In genomic region chr2:3922739-3923138, GRCm38 (mm10) we compare ENCODE assay signal across 25 mouse cellular contexts.
A peak's percentile ranks its signal among the peaks of the same experiment; 100 is the strongest.
DNase-seq lines count a peak whose midpoint lies in the region; ATAC-seq lines count a peak whose summit lies in the region.
"Had no signal": no experiment of that assay in that cellular context is flagged by ENCODE, and none has a peak within 500 bp of the region (broad histone marks: within the 10 kb centered on the region; RNA-seq: fewer than 3 reads in every experiment).

No protein-coding gene starts in this region.

- H3K4me3 ChIP-seq in liver, embryonic 11.5 days (ENCODE audit: low read depth, low read length): no peak overlapping the region
- H3K4me3 ChIP-seq in forebrain, embryonic 15.5 days: no peak overlapping the region
- H3K4me3 ChIP-seq: embryonic facial prominence, embryonic 15.5 days; limb, embryonic 15.5 days; liver, embryonic 15.5 days; lung, embryonic 15.5 days had no signal

- peak; percentile 19 for DNase-seq in CD4-positive, CD25-positive, alpha-beta regulatory T cell, adult 2 months (ENCODE audit: low read depth, low spot score)
- DNase-seq in splenic B cell, adult 2 months (ENCODE audit: low read depth, low spot score): peak; percentile 3
- peak; percentile 43 to 67 for DNase-seq in thymus, postnatal 36 days
- no peak for DNase-seq in liver, embryonic 11.5 days (ENCODE audit: low spot score)
- DNase-seq in gastrocnemius, adult 18-20 months (ENCODE audit: low spot score): no peak
- DNase-seq: adrenal gland, postnatal 25 days; cerebellum, adult 8-10 months; cerebellum, postnatal 36 days; forebrain, postnatal 0 days; gastrocnemius, postnatal 36 days; heart, postnatal 36 days; kidney, adult 18-20 months; kidney, postnatal 10 days; left cerebral cortex, postnatal 4 days had no signal

- no peak for ATAC-seq in CD4-positive, CD25-positive, alpha-beta regulatory T cell, adult 4 months
- ATAC-seq in common myeloid progenitor, adult 5-6 weeks (replicated peaks; ENCODE audit: low read depth, poor library complexity, severe bottlenecking): peak; percentile 83
- no peak for ATAC-seq in liver, embryonic 11.5 days (replicated peaks; ENCODE audit: low FRiP score)
- ATAC-seq in forebrain, embryonic 15.5 days (replicated peaks): no peak
- ATAC-seq: forebrain, postnatal 0 days; inflammation-experienced regulatory T-cells, adult 6 months had no signal

- 83% methylated on average over 4 of the region's 4 CpGs for WGBS in liver, embryonic 11.5 days
- 87% methylated on average over 4 of the region's 4 CpGs for WGBS in forebrain, embryonic 15.5 days

- H3K27ac ChIP-seq in liver, embryonic 11.5 days (ENCODE audit: low read depth, low read length): no peak overlapping the region
- H3K27ac ChIP-seq in forebrain, embryonic 15.5 days (replicated peaks): no peak overlapping the region
- H3K27ac ChIP-seq: embryonic facial prominence, embryonic 15.5 days; hindbrain, embryonic 14.5 days; limb, embryonic 15.5 days; liver, embryonic 15.5 days; lung, embryonic 15.5 days; macrophage had no signal

- H3K4me1 ChIP-seq in liver, embryonic 11.5 days (replicated peaks; ENCODE audit: control insufficient read depth, insufficient read depth, low read length): no peaks in the 10 kb centered on the region
- no peaks in the 10 kb centered on the region for H3K4me1 ChIP-seq in forebrain, embryonic 15.5 days
- H3K4me1 ChIP-seq: embryonic facial prominence, embryonic 15.5 days; limb, embryonic 15.5 days; liver, embryonic 15.5 days; lung, embryonic 15.5 days had no signal

- H3K27me3 ChIP-seq in splenic B cell, adult 2 months (ENCODE audit: control insufficient read depth, insufficient read depth, low read length, poor library complexity, severe bottlenecking): no peaks in the 10 kb centered on the region
- no peaks in the 10 kb centered on the region for H3K27me3 ChIP-seq in liver, embryonic 11.5 days (replicated peaks; ENCODE audit: control insufficient read depth, insufficient read depth, low read length)
- no peaks in the 10 kb centered on the region for H3K27me3 ChIP-seq in forebrain, embryonic 15.5 days
- H3K27me3 ChIP-seq: embryonic facial prominence, embryonic 15.5 days; limb, embryonic 15.5 days; liver, embryonic 15.5 days; lung, embryonic 15.5 days had no signal

- H3K9ac ChIP-seq in liver, embryonic 11.5 days (ENCODE audit: low read depth, low read length): no peak overlapping the region
- H3K9ac ChIP-seq in forebrain, embryonic 15.5 days (replicated peaks): no peak overlapping the region
- H3K9ac ChIP-seq: embryonic facial prominence, embryonic 15.5 days; forebrain, postnatal 0 days; hindbrain, embryonic 14.5 days; limb, embryonic 15.5 days; liver, embryonic 15.5 days; lung, embryonic 15.5 days had no signal

- no peaks in the 10 kb centered on the region for H3K9me3 ChIP-seq in liver, embryonic 11.5 days (ENCODE audit: control insufficient read depth, low read length)
- no peaks in the 10 kb centered on the region for H3K9me3 ChIP-seq in forebrain, embryonic 15.5 days
- H3K9me3 ChIP-seq: embryonic facial prominence, embryonic 15.5 days; limb, embryonic 15.5 days; liver, embryonic 15.5 days; lung, embryonic 15.5 days had no signal

- no peak overlapping the region for H3K4me2 ChIP-seq in liver, embryonic 11.5 days
- no peak overlapping the region for H3K4me2 ChIP-seq in forebrain, embryonic 15.5 days (replicated peaks)
- H3K4me2 ChIP-seq: embryonic facial prominence, embryonic 15.5 days; hindbrain, embryonic 14.5 days; limb, embryonic 15.5 days; liver, embryonic 15.5 days; lung, embryonic 15.5 days; midbrain, embryonic 11.5 days had no signal

- no peaks in the 10 kb centered on the region for H3K36me3 ChIP-seq in splenic B cell, adult 2 months (ENCODE audit: control insufficient read depth, insufficient read depth, low read length, poor library complexity, severe bottlenecking)
- H3K36me3 ChIP-seq in liver, embryonic 11.5 days (ENCODE audit: control insufficient read depth, insufficient read depth, low read length): no peaks in the 10 kb centered on the region
- H3K36me3 ChIP-seq in forebrain, embryonic 15.5 days: no peaks in the 10 kb centered on the region
- H3K36me3 ChIP-seq: embryonic facial prominence, embryonic 15.5 days; limb, embryonic 15.5 days; liver, embryonic 15.5 days; lung, embryonic 15.5 days had no signal

Comparison
In these comparisons a context has a peak if more than half of its experiments do, and no peak if none do; other contexts are left out.
1. DNase-seq: peak in CD4-positive, CD25-positive, alpha-beta regulatory T cell, adult 2 months (single experiment), splenic B cell, adult 2 months (single experiment) and thymus, postnatal 36 days (2 of 2); none in liver, embryonic 11.5 days (single experiment) and gastrocnemius, adult 18-20 months (single experiment).